Mouse (Mus musculus) G1E (cell line): Measurements from ENCODE around the gene Dtx2.

Experiments used
- CTCF ChIP-seq: IDR thresholded peaks from 2 replicates; pipeline ENCODE4 v1.5.1; 2012; ENCODE audit warnings: low read depth, low read length, inconsistent platforms, mixed read lengths
- TAL1 ChIP-seq: conservative IDR thresholded peaks from 2 replicates; pipeline ENCODE4 v1.6.1; 2012; ENCODE audit warnings: low read depth, low read length, inconsistent platforms, mixed read lengths

- TF ChIP-seq CTCF (no peak), TAL1 (no peak)
These were observed 31.3 kb upstream of the Dtx2 start for GRCm38 (mm10) chr5:135963280-135963627.
